Mouse (Mus musculus) cerebellum, postnatal 4 days (tissue): ENCODE measurements at regions not wholly inside any gene's neighbourhood (a gene's known extent, or its start where the extent isn't known, plus 50 kb on each side); places are given as distances from the start of the nearest gene placed in this dataset.

Source experiments
- DNase-seq, 2 experiments: peaks; one replicate each; pipeline ENCODE4 v3.0.0; 2022; ENCODE audit warnings: low spot score in 2 of 2, mixed read lengths in 1 of 2

- DNase-seq: no peak
Measured at GRCm38 (mm10) chr2:50932936-50933335, 216.0 kb downstream of the Rnd3 start.

- no peak for DNase-seq
Measured at GRCm38 (mm10) chr2:50921002-50921401, 227.9 kb downstream of the Rnd3 start.

GRCm38 (mm10) chr2:50916323-50917221 is 232.3 kb downstream of the Rnd3 start:
- peak in 1 of 2 experiments; percentile 4 for DNase-seq

GRCm38 (mm10) chr2:50915149-50915548 is 233.8 kb downstream of the Rnd3 start:
- no peak for DNase-seq

GRCm38 (mm10) chr2:50914176-50914575 is 234.7 kb downstream of the Rnd3 start:
- DNase-seq: no peak

GRCm38 (mm10) chr2:50908762-50909161 is 240.1 kb downstream of the Rnd3 start:
- DNase-seq: no peak

- DNase-seq: no peak
Measured at GRCm38 (mm10) chr2:50902701-50903100, 246.2 kb downstream of the Rnd3 start.

- DNase-seq: no peak
Measured at GRCm38 (mm10) chr2:50902220-50902619, 246.7 kb downstream of the Rnd3 start.

GRCm38 (mm10) chr2:50888992-50889391 is 259.9 kb downstream of the Rnd3 start:
- DNase-seq: no peak

- no peak for DNase-seq
Measured at GRCm38 (mm10) chr2:50887954-50888353, 261.0 kb downstream of the Rnd3 start.

- peak in 1 of 2 experiments; percentile 3 for DNase-seq
Measured at GRCm38 (mm10) chr2:50885924-50886315, 263.0 kb downstream of the Rnd3 start.

GRCm38 (mm10) chr2:50885280-50885923 is 263.5 kb downstream of the Rnd3 start:
- no peak for DNase-seq

GRCm38 (mm10) chr2:50881514-50882038 is 267.3 kb downstream of the Rnd3 start:
- no peak for DNase-seq

GRCm38 (mm10) chr2:50880806-50881205 is 268.1 kb downstream of the Rnd3 start:
- DNase-seq: no peak

- DNase-seq: no peak
Measured at GRCm38 (mm10) chr2:50877716-50878115, 271.2 kb downstream of the Rnd3 start.

- no peak for DNase-seq
Measured at GRCm38 (mm10) chr2:50875072-50875471, 273.8 kb downstream of the Rnd3 start.

GRCm38 (mm10) chr2:50853538-50854244 is 295.2 kb downstream of the Rnd3 start:
- DNase-seq: no peak

- DNase-seq: no peak
Measured at GRCm38 (mm10) chr2:50852413-50852919, 296.4 kb downstream of the Rnd3 start.

- no peak for DNase-seq
Measured at GRCm38 (mm10) chr2:50850071-50850470, 298.8 kb downstream of the Rnd3 start.

- DNase-seq: no peak
Measured at GRCm38 (mm10) chr2:50841881-50842280, 307.0 kb downstream of the Rnd3 start.

- DNase-seq: no peak
Measured at GRCm38 (mm10) chr2:50835511-50836320, 313.2 kb downstream of the Rnd3 start.
